In genomic region chr3:107331746-107332126, GRCm38 (mm10) we compare ENCODE assay signal across 8 mouse cellular contexts. TPM values are rescaled to one million over a fixed set of nuclear protein-coding genes. Genes with fewer than 3 reads are reported as not detected.
DNase-seq lines count a peak whose midpoint lies in the region; ATAC-seq and TF ChIP-seq lines count a peak whose summit lies in the region.

No protein-coding gene starts in this region.

- 29% methylated on average over 17 of the region's 17 CpGs for WGBS in forebrain, embryonic 11.5 days
- WGBS in liver, embryonic 12.5 days (ENCODE audit: insufficient replicate concordance) = 13% methylated on average over 17 of the region's 17 CpGs

- peak overlapping the region; percentile 93 for H3K9ac ChIP-seq in forebrain, embryonic 11.5 days (ENCODE audit: low read length)
- H3K9ac ChIP-seq in liver, embryonic 12.5 days = peak overlapping the region; percentile 95

- H3ac ChIP-seq in C2C12 (ENCODE audit: control insufficient read depth, insufficient read length, low read depth) = peak overlapping the region; percentile 94

- H3K27me3 ChIP-seq in C2C12 (ENCODE audit: control insufficient read depth, insufficient read depth, insufficient read length) = no peaks in the 10 kb centered on the region
- no peaks in the 10 kb centered on the region for H3K27me3 ChIP-seq in forebrain, embryonic 11.5 days (ENCODE audit: control insufficient read depth, insufficient read depth, low read length)
- H3K27me3 ChIP-seq in liver, embryonic 12.5 days (replicated peaks) = no peaks in the 10 kb centered on the region

- H3K4me1 ChIP-seq in forebrain, embryonic 11.5 days (replicated peaks; ENCODE audit: control insufficient read depth, insufficient read depth, low read length) = peaks cover 17% of the 10 kb centered on the region
- H3K4me1 ChIP-seq in liver, embryonic 12.5 days = peaks cover 38% of the 10 kb centered on the region

- H3K4me2 ChIP-seq in forebrain, embryonic 11.5 days (ENCODE audit: low read depth, low read length, severe bottlenecking) = peak overlapping the region; percentile 88
- peak overlapping the region; percentile 92 for H3K4me2 ChIP-seq in liver, embryonic 12.5 days

- peak overlapping the region; percentile 97 for H3K27ac ChIP-seq in gastrocnemius, adult 2 months
- H3K27ac ChIP-seq in forebrain, embryonic 11.5 days (ENCODE audit: low read depth, low read length) = no peak overlapping the region
- peak overlapping the region; percentile 89 for H3K27ac ChIP-seq in liver, embryonic 12.5 days

- H3K79me2 ChIP-seq in C2C12 (ENCODE audit: control insufficient read depth, insufficient read depth) = peaks cover 62% of the 10 kb centered on the region

- no peak for ATAC-seq in forebrain, embryonic 11.5 days (replicated peaks; ENCODE audit: low FRiP score)
- ATAC-seq in liver, embryonic 12.5 days = no peak
- ATAC-seq in CD4-positive, CD25-positive, alpha-beta regulatory T cell, adult 4 months = no peak

- no peak for DNase-seq in gastrocnemius, adult 2 months
- no peak for DNase-seq in gastrocnemius, postnatal 14 days
- no peak for DNase-seq in forebrain, embryonic 11.5 days (ENCODE audit: low spot score)
- no peak for DNase-seq in spleen, postnatal 36 days (ENCODE audit: low spot score in 2 of 2)
- no peak for DNase-seq in right cerebral cortex, postnatal 25 days

- intact Hi-C loops in gastrocnemius, adult 2 months (cut with DNase I) = loop anchor here (5.0 kb wide), 1 partner anchor 54 kb away; the partner anchor contains the start of gene Lamtor5
- intact Hi-C loops in gastrocnemius, postnatal 14 days (cut with DNase I; ENCODE audit: low total_unique reads) = no loop called here

- H3K9me3 ChIP-seq in forebrain, embryonic 11.5 days (ENCODE audit: control insufficient read depth, low read length) = no peaks in the 10 kb centered on the region
- no peaks in the 10 kb centered on the region for H3K9me3 ChIP-seq in liver, embryonic 12.5 days (replicated peaks)

- H3K4me3 ChIP-seq in gastrocnemius, adult 2 months = peak overlapping the region; percentile 89
- H3K4me3 ChIP-seq in C2C12 (ENCODE audit: insufficient read depth, poor library complexity, severe bottlenecking) = peak overlapping the region; percentile 89
- peak overlapping the region; percentile 96 for H3K4me3 ChIP-seq in forebrain, embryonic 11.5 days (ENCODE audit: low read depth, low read length)
- H3K4me3 ChIP-seq in liver, embryonic 12.5 days = peak overlapping the region; percentile 97

- peaks cover 57% of the 10 kb centered on the region for H3K79me3 ChIP-seq in C2C12 (ENCODE audit: low read depth)

- H3K36me3 ChIP-seq in C2C12 (ENCODE audit: control insufficient read depth, insufficient read depth) = peaks cover 49% of the 10 kb centered on the region
- H3K36me3 ChIP-seq in forebrain, embryonic 11.5 days (ENCODE audit: control insufficient read depth, insufficient read depth, low read length) = peaks cover 4% of the 10 kb centered on the region; the same call in 1 of the 2 replicates
- H3K36me3 ChIP-seq in liver, embryonic 12.5 days = peaks cover 39% of the 10 kb centered on the region

- TF ChIP-seq CTCF in gastrocnemius, adult 2 months (IDR thresholded peaks at IDR 0.05) = no peak
- no peak for TF ChIP-seq CTCF in C2C12 (IDR thresholded peaks at IDR 0.05; ENCODE audit: control insufficient read depth, insufficient read depth, insufficient read length)

TF ChIP-seq in C2C12, 6 proteins besides CTCF, POLR2A, EP300 and RAD21:
- TF ChIP-seq USF1 (IDR thresholded peaks at IDR 0.05; ENCODE audit: low read depth) (no peak), FOSL1 (IDR thresholded peaks at IDR 0.05; ENCODE audit: insufficient read depth, low read length, poor library complexity, severe bottlenecking) (no peak), MAX (IDR thresholded peaks at IDR 0.05) (no peak), MYOG (IDR thresholded peaks at IDR 0.05; ENCODE audit: control insufficient read depth, extremely low read depth, insufficient read length) (no peak), MYOD1 (IDR thresholded peaks at IDR 0.05; ENCODE audit: control insufficient read depth, insufficient read length, low read depth) (no peak)

RNA-seq across cellular contexts. Expression of gene Rbm15, which starts 1.7 kb away (rescaled TPM):
- 10 to 100 TPM; 22.3 TPM for total RNA-seq in gastrocnemius, adult 2 months (2021)
- 10 to 100 TPM; 16.9 to 18.0 TPM for total RNA-seq in gastrocnemius, postnatal 14 days (2021)
- 7.2 TPM for polyA plus RNA-seq in C2C12 (2012; fragmentation: generic; extraction: Trizol)
- 19.4 and 22.6 TPM in 2 replicates for polyA plus RNA-seq in forebrain, embryonic 11.5 days (2014; fragmentation: Nextera tagmentation; extraction: Ambion mirVana)
- polyA plus RNA-seq in liver, embryonic 12.5 days (2016; fragmentation: Nextera tagmentation; extraction: Ambion mirVana) = 13.6 and 14.2 TPM in 2 replicates
- polyA plus RNA-seq in CD4-positive, CD25-positive, alpha-beta regulatory T cell, adult 4 months (2017; shearing (Covaris generic)) = 10 to 100 TPM; 11.6 to 19.8 TPM

RNA-seq across cellular contexts. Expression of gene Slc16a4, which starts 40.7 kb away (rescaled TPM):
- under 1 TPM in 1 of 2 experiments, not detected in 1; 0.17 TPM for total RNA-seq in gastrocnemius, adult 2 months (2021)
- total RNA-seq in gastrocnemius, postnatal 14 days (2021) = under 1 TPM; 0.18 to 0.25 TPM
- 0.20 TPM for polyA plus RNA-seq in C2C12 (2012; fragmentation: generic; extraction: Trizol)
- polyA plus RNA-seq in forebrain, embryonic 11.5 days (2014; fragmentation: Nextera tagmentation; extraction: Ambion mirVana) = 2.3 and 3.2 TPM in 2 replicates
- 1.0 and 1.2 TPM in 2 replicates for polyA plus RNA-seq in liver, embryonic 12.5 days (2016; fragmentation: Nextera tagmentation; extraction: Ambion mirVana)
- 1 to 10 TPM; 1.5 to 1.9 TPM for polyA plus RNA-seq in CD4-positive, CD25-positive, alpha-beta regulatory T cell, adult 4 months (2017; shearing (Covaris generic))

RNA-seq across cellular contexts. Expression of gene Lamtor5, which starts 53.1 kb away (rescaled TPM):
- 10 to 100 TPM; 57.8 to 64.8 TPM for total RNA-seq in gastrocnemius, adult 2 months (2021)
- total RNA-seq in gastrocnemius, postnatal 14 days (2021) = 10 to 100 TPM; 46.8 to 53.2 TPM
- polyA plus RNA-seq in C2C12 (2012; fragmentation: generic; extraction: Trizol) = 163 TPM
- 174 and 177 TPM in 2 replicates for polyA plus RNA-seq in forebrain, embryonic 11.5 days (2014; fragmentation: Nextera tagmentation; extraction: Ambion mirVana)
- 123 and 128 TPM in 2 replicates for polyA plus RNA-seq in liver, embryonic 12.5 days (2016; fragmentation: Nextera tagmentation; extraction: Ambion mirVana)
- 100 to 1,000 TPM; 178 to 209 TPM for polyA plus RNA-seq in CD4-positive, CD25-positive, alpha-beta regulatory T cell, adult 4 months (2017; shearing (Covaris generic))
